Comparison of ENCODE assay signal across 8 mouse cellular contexts in the genomic region with DNA sequence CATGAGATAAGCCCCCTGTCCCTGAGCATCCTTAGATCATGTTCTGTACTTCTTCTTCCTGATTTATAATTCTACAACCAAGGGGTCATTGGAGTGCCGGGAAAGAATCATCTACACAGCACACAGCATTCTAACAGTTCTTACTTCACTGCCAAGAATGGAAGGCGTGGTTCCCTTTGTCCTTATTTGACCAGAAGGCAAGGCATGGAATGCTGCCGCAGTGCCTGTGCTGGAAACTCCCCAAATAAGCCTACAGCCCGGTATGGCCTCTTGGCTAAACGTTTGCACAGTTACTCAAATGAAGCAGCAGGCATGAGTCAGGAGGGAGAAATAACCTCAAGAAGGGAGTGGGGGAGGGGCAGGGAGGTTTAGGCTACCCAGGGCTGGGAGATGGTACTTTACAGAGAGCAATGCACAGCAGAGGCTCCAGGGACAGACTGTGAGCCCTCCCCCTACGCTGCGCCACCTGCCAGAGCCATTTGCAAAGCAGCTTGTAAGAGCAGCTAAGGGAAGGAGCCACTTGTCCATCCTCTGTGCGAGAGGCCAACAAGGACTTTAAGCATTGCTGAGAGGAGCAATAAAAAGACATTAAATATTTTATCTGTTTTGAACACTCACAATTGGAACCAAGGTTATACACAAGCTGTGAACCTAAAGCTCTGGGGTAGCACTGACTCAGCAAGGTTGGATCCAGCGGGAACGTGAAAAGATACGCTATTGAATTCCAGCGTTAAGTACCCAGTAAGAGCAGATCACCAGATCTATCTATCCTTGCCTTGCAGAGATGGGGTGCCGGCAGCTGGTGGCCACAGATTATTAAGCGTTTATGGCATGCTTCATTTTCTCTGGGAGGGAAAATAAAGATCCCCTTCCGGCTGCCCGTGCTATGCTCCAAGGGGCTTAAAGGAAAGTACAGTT.
DNase-seq lines count a peak whose midpoint lies in the region; ATAC-seq and TF ChIP-seq lines count a peak whose summit lies in the region.

No protein-coding gene starts in this region.

- H3K4me3 ChIP-seq in hindbrain, embryonic 14.5 days (replicated peaks; ENCODE audit: low read length), result no peak overlapping the region
- no peak overlapping the region for H3K4me3 ChIP-seq in midbrain, embryonic 12.5 days
- H3K4me3 ChIP-seq in testis, adult 2 months (ENCODE audit: control insufficient read depth, low read depth, low read length), result no peak overlapping the region

- no peak overlapping the region for H3K9ac ChIP-seq in hindbrain, embryonic 14.5 days
- H3K9ac ChIP-seq in midbrain, embryonic 12.5 days (replicated peaks), result no peak overlapping the region

- 15% methylated on average over 16 of the region's 16 CpGs for WGBS in hindbrain, embryonic 14.5 days
- WGBS in midbrain, embryonic 12.5 days, result 24% methylated on average over 16 of the region's 16 CpGs

- no peak for TF ChIP-seq POLR2A in testis, adult 2 months (IDR thresholded peaks at IDR 0.05; ENCODE audit: control insufficient read depth, low read depth, low read length)

- H3K4me1 ChIP-seq in hindbrain, embryonic 14.5 days (replicated peaks; ENCODE audit: control insufficient read depth, insufficient read depth, low read length), result peaks cover 45% of the 10 kb centered on the region
- H3K4me1 ChIP-seq in midbrain, embryonic 12.5 days, result peaks cover 38% of the 10 kb centered on the region
- peaks cover 8% of the 10 kb centered on the region for H3K4me1 ChIP-seq in testis, adult 2 months (ENCODE audit: control insufficient read depth, insufficient read depth, low read length)

- peak; percentile 79 for ATAC-seq in hindbrain, embryonic 14.5 days (ENCODE audit: low FRiP score)
- ATAC-seq in midbrain, embryonic 12.5 days (ENCODE audit: low FRiP score, low read depth), result peak; percentile 88

- no peak for TF ChIP-seq CTCF in testis, adult 2 months (IDR thresholded peaks at IDR 0.05; ENCODE audit: control insufficient read depth, insufficient read depth, insufficient replicate concordance, low read depth, low read length)

- peak; percentile 50 to 74 for DNase-seq in adrenal gland, adult (ENCODE audit: inconsistent age in 2 of 2, low spot score in 1 of 2)
- DNase-seq in cerebellum, postnatal 14 days, result peak; percentile 93 to 94
- peak; percentile 39 to 53 for DNase-seq in frontal cortex, postnatal 36 days (ENCODE audit: low spot score in 2 of 2)
- DNase-seq in hindbrain, embryonic 14.5 days (ENCODE audit: low spot score), result peak; percentile 63
- peak; percentile 48 to 51 for DNase-seq in layer of hippocampus, postnatal 36 days
- no peak for DNase-seq in spleen, postnatal 10 days (ENCODE audit: low spot score in 2 of 2)

- peak overlapping the region; percentile 17 for H3K4me2 ChIP-seq in hindbrain, embryonic 14.5 days (replicated peaks)
- peak overlapping the region; percentile 19 for H3K4me2 ChIP-seq in midbrain, embryonic 12.5 days (replicated peaks)

- H3K9me3 ChIP-seq in hindbrain, embryonic 14.5 days (ENCODE audit: control insufficient read depth, low read length), result no peaks in the 10 kb centered on the region
- no peaks in the 10 kb centered on the region for H3K9me3 ChIP-seq in midbrain, embryonic 12.5 days

- no peaks in the 10 kb centered on the region for H3K27me3 ChIP-seq in hindbrain, embryonic 14.5 days (ENCODE audit: control insufficient read depth, insufficient read depth, low read length)
- H3K27me3 ChIP-seq in midbrain, embryonic 12.5 days, result no peaks in the 10 kb centered on the region
- H3K27me3 ChIP-seq in testis, adult 2 months (ENCODE audit: control insufficient read depth, insufficient read depth, low read length), result no peaks in the 10 kb centered on the region

- H3K36me3 ChIP-seq in hindbrain, embryonic 14.5 days (replicated peaks; ENCODE audit: control insufficient read depth, insufficient read depth), result no peaks in the 10 kb centered on the region
- H3K36me3 ChIP-seq in midbrain, embryonic 12.5 days, result no peaks in the 10 kb centered on the region
- no peaks in the 10 kb centered on the region for H3K36me3 ChIP-seq in testis, adult 2 months (ENCODE audit: control insufficient read depth, insufficient read depth, low read length)

- H3K27ac ChIP-seq in hindbrain, embryonic 14.5 days, result peak overlapping the region; percentile 73
- peak overlapping the region; percentile 56 for H3K27ac ChIP-seq in midbrain, embryonic 12.5 days (replicated peaks)
- peak overlapping the region; percentile 62 for H3K27ac ChIP-seq in testis, adult 2 months (ENCODE audit: control insufficient read depth, insufficient read depth, low read depth, low read length)

Comparison
In these comparisons a context has a peak if more than half of its experiments do, and no peak if none do; other contexts are left out.
1. DNase-seq: peak in adrenal gland, adult (2 of 2), cerebellum, postnatal 14 days (2 of 2), frontal cortex, postnatal 36 days (2 of 2), hindbrain, embryonic 14.5 days (single experiment) and layer of hippocampus, postnatal 36 days (2 of 2); none in spleen, postnatal 10 days (0 of 2).
2. Peak in every context shown above with its lines, with median percentiles within 50 percentile points of each other: H3K27ac ChIP-seq.